Mouse (Mus musculus) spleen, adult 10 weeks (tissue): ENCODE measurements around the gene Aadac. TPM values are rescaled to one million over a fixed set of nuclear protein-coding genes. Genes with fewer than 3 reads are reported as not detected.

Experiments used
- polyA plus RNA-seq: library from polyadenylated mRNA; stranded (reverse); fragments of 350-450 nt; fragmentation: Illumina TruSeq; extraction: RNeasy Lipid Tissue Mini Kit (QIAGEN cat#74804); gene quantifications from one replicate; pipeline ENCODE4 v1.2.3, GENCODE M21; 2015; ENCODE audit warnings: low replicate concordance; ENCODE audit not compliant: insufficient read depth

Gene Aadac
- polyA plus RNA-seq = not detected

GRCm38 (mm10) chr3:60025417-60025816, at the start of gene Aadac:
TSS of gene Aadac (plus strand) at chr3:60025717.

GRCm38 (mm10) chr3:60006443-60006842, 19.1 kb upstream of the Aadac start, which contains the start of gene Aadacl2:
TSS of gene Aadacl2 (plus strand) at chr3:60006743.

GRCm38 (mm10) chr3:60081648-60082047, 56.1 kb downstream of the Aadac start, which contains the start of gene Sucnr1:
TSS of gene Sucnr1 (plus strand) at chr3:60081869.

Other genes starting within 250 kb of the Aadac start
- not detected for gene Gm8298, start 164.7 kb upstream of the Aadac start, polyA plus RNA-seq
- gene C130079G13Rik, start 100.5 kb upstream of the Aadac start, polyA plus RNA-seq = not detected
- gene Aadacl2, start 19.0 kb upstream of the Aadac start, polyA plus RNA-seq = not detected
- gene Sucnr1, start 56.2 kb downstream of the Aadac start, polyA plus RNA-seq = 12.6 TPM